Mouse (Mus musculus) hematopoietic stem cell, adult 5-6 weeks (primary cell): ENCODE data around the gene Rad23a. TPM values are rescaled to one million over a fixed set of nuclear protein-coding genes. Genes with fewer than 3 reads are reported as not detected.
A peak's percentile ranks its signal among the peaks of the same experiment; 100 is the strongest.

ENCODE experiments used
- ATAC-seq, 2 experiments: fragments of 125-278 bp in 1 of 2; replicated peaks in 1 of 2; 2 replicates each; pipeline ENCODE4 v1.8.0; 2016 to 2017; ENCODE audit warnings: inconsistent platforms in 2 of 2, mild to moderate bottlenecking in 2 of 2, moderate number of reproducible peaks in 2 of 2, low read depth in 1 of 2, moderate TSS enrichment in 1 of 2; ENCODE audit not compliant: low FRiP score in 2 of 2, poor library complexity in 2 of 2, severe bottlenecking in 2 of 2, insufficient read depth in 1 of 2, low TSS enrichment in 1 of 2
- total RNA-seq: library from RNA; stranded (forward); fragments of 172-1452, 232-1000 nt; gene quantifications from 2 replicates; pipeline ENCODE4 v1.2.3, GENCODE M21; 2017

Gene Rad23a
- total RNA-seq, 1 experiment from 2014 or later = 32.7 TPM

- ATAC-seq = no peak
Measured at GRCm38 (mm10) chr8:84797971-84798370, 42.5 kb downstream of the Rad23a start.

- no peak for ATAC-seq
Measured at GRCm38 (mm10) chr8:84797256-84797797, 43.1 kb downstream of the Rad23a start.

- ATAC-seq = no peak
Measured at GRCm38 (mm10) chr8:84794486-84794885, 46.0 kb downstream of the Rad23a start.

- ATAC-seq = no peak
Measured at GRCm38 (mm10) chr8:84793791-84794485, 46.5 kb downstream of the Rad23a start.

- no peak for ATAC-seq
Measured at GRCm38 (mm10) chr8:84793134-84793533, 47.3 kb downstream of the Rad23a start.

GRCm38 (mm10) chr8:84792429-84792947, 48.0 kb downstream of the Rad23a start:
- no peak for ATAC-seq

GRCm38 (mm10) chr8:84790537-84790936, 49.9 kb downstream of the Rad23a start:
- ATAC-seq = no peak

GRCm38 (mm10) chr8:84789855-84790486, 50.5 kb downstream of the Rad23a start:
- no peak for ATAC-seq

GRCm38 (mm10) chr8:84789345-84789744, 51.1 kb downstream of the Rad23a start:
- no peak for ATAC-seq

GRCm38 (mm10) chr8:84788896-84789295, 51.6 kb downstream of the Rad23a start:
- no peak for ATAC-seq

GRCm38 (mm10) chr8:84787523-84788302, 52.8 kb downstream of the Rad23a start:
- ATAC-seq = no peak

- no peak for ATAC-seq
Measured at GRCm38 (mm10) chr8:84786801-84787467, 53.5 kb downstream of the Rad23a start.

- ATAC-seq = no peak
Measured at GRCm38 (mm10) chr8:84785756-84786677, 54.4 kb downstream of the Rad23a start.

GRCm38 (mm10) chr8:84785506-84785755, 55.0 kb downstream of the Rad23a start:
- no peak for ATAC-seq

GRCm38 (mm10) chr8:84784681-84785505, 55.6 kb downstream of the Rad23a start:
- 0 out of 4 replicates have a peak, but pooled peaks of 1 of the 2 experiments have one; percentile 6 for ATAC-seq
